Mouse (Mus musculus): ENCODE results near the gene Shank2. TPM values are rescaled to one million over a fixed set of nuclear protein-coding genes. Genes with fewer than 3 reads are reported as not detected.

Gene Shank2
- total RNA-seq, 2 experiments from 2014 or later = 0.20 to 0.41 TPM

GRCm38 (mm10) chr7:144471103-144471502 is 469.4 kb downstream of the Shank2 start:
- no peak for DNase-seq

- DNase-seq = no peak
Measured at GRCm38 (mm10) chr7:144473486-144473885, 471.8 kb downstream of the Shank2 start.

Small RNAs within 50 kb of the gene (microRNA-seq; reads per million reads assigned to microRNA genes)
- gene Mir3105 = 0 to 0.38 reads per million in 2 experiments

Other genes with a start within 250 kb of the Shank2 start
- 10 to 100 TPM; 16.6 to 17.6 TPM for gene Osbpl5, start 244.9 kb upstream of the Shank2 start, total RNA-seq (2021)
- under 1 TPM in 1 of 2 experiments, not detected in 1; 0.36 TPM for gene Mrgprg, start 234.9 kb upstream of the Shank2 start, total RNA-seq (2021)
- 1 to 10 TPM; 1.6 to 2.0 TPM for gene Mrgpre, start 217.4 kb upstream of the Shank2 start, total RNA-seq (2021)
- 1 to 10 TPM; 5.0 to 5.5 TPM for gene Nadsyn1, start 179.1 kb upstream of the Shank2 start, total RNA-seq (2021)
- gene Dhcr7, start 178.8 kb upstream of the Shank2 start, total RNA-seq (2021) = 1 to 10 TPM; 6.3 to 8.5 TPM
- gene Gm498, start 135.1 kb upstream of the Shank2 start, total RNA-seq (2021) = not detected

Measured in heart, adult 18-20 months (tissue).